Mouse (Mus musculus) stomach, postnatal 0 days (tissue): ENCODE measurements around the gene Stub1. TPM values are rescaled to one million over a fixed set of nuclear protein-coding genes. Genes with fewer than 3 reads are reported as not detected.

Source experiments
- ATAC-seq: fragments of 200-750 bp; cut with Nextera tagmentation; 2 replicates; pipeline ENCODE4 v1.8.0; 2017; ENCODE audit not compliant: low FRiP score, low TSS enrichment
- DNase-seq: peaks from one replicate; pipeline ENCODE4 v3.0.0-alpha.2; 2016; ENCODE audit warnings: low spot score
- H3K27ac ChIP-seq: fragments of 300-500 bp; sonication (generic); replicated peaks from 2 replicates; pipeline ENCODE4 v1.5.1; 2014; ENCODE audit warnings: mild to moderate bottlenecking, control low read depth
- H3K27me3 ChIP-seq: fragments of 300-500 bp; sonication (generic); 2 replicates; pipeline ENCODE4 v1.6.1; 2014; ENCODE audit warnings: low read length; ENCODE audit not compliant: control insufficient read depth, insufficient read depth
- H3K36me3 ChIP-seq: fragments of 300-500 bp; sonication (generic); 2 replicates; pipeline ENCODE4 v1.6.1; 2014; ENCODE audit warnings: low read length, mixed read lengths; ENCODE audit not compliant: control insufficient read depth, insufficient read depth
- H3K4me1 ChIP-seq: fragments of 300-500 bp; sonication (generic); replicated peaks from 2 replicates; pipeline ENCODE4 v1.6.1; 2014; ENCODE audit warnings: antibody characterized with exemption; ENCODE audit not compliant: control insufficient read depth, insufficient read depth
- H3K4me2 ChIP-seq: fragments of 300-500 bp; sonication (generic); replicated peaks from 2 replicates; pipeline ENCODE4 v1.6.1; 2014; ENCODE audit warnings: low read depth, mild to moderate bottlenecking, control low read depth, moderate library complexity
- H3K4me3 ChIP-seq: fragments of 300-500 bp; sonication (generic); 2 replicates; pipeline ENCODE4 v1.5.1; 2014; ENCODE audit warnings: low read depth, low read length, control low read depth
- H3K9ac ChIP-seq: fragments of 300-500 bp; sonication (generic); 2 replicates; pipeline ENCODE4 v1.6.1; 2014; ENCODE audit warnings: mild to moderate bottlenecking, low read length, control low read depth, mixed read lengths
- H3K9me3 ChIP-seq: fragments of 300-500 bp; sonication (generic); 2 replicates; pipeline ENCODE4 v1.6.1; 2016; ENCODE audit warnings: low read length; ENCODE audit not compliant: control insufficient read depth
- CTCF ChIP-seq: IDR thresholded peaks from 2 replicates; pipeline ENCODE4 v1.5.1; 2016; ENCODE audit warnings: antibody characterized with exemption, low read depth, mild to moderate bottlenecking, moderate library complexity
- EP300 ChIP-seq: optimal IDR thresholded peaks from 2 replicates; pipeline ENCODE3; 2016; ENCODE audit warnings: antibody characterized with exemption
- WGBS: fragments of 180-500 bp; shearing (Covaris S2); extraction: QIAGEN DNeasy Blood & Tissue Kit; methylation state at CpG from one replicate; pipeline ENCODE4 v1.1.7; 2014; 5-methylcytosine and 5-hydroxymethylcytosine counted together
- polyA plus RNA-seq: library from polyadenylated mRNA; unstranded; fragments of >200 nt; fragmentation: Nextera tagmentation; extraction: Ambion mirVana; gene quantifications from 2 replicates; pipeline ENCODE4 v1.2.1, GENCODE M21; 2015

The Stub1 gene
- polyA plus RNA-seq, 1 experiment from 2014 or later, result 215 TPM

GRCm38 (mm10) chr17:25867509-25867835 is 34.3 kb upstream of the Stub1 start:
- Histone ChIP-seq H3K36me3 (no peaks in the 10 kb centered on the region), H3K4me3 (peak overlapping the region; percentile 74), H3K4me2 (peak overlapping the region; percentile 100), H3K9ac (peak overlapping the region; percentile 76), H3K4me1 (peaks cover 8% of the 10 kb centered on the region; the same call in 1 of the 2 replicates), H3K27ac (peak overlapping the region; percentile 86), H3K27me3 (no peaks in the 10 kb centered on the region), H3K9me3 (no peaks in the 10 kb centered on the region)
- no peak for ATAC-seq
- DNase-seq, result no peak
- TF ChIP-seq EP300 (no peak), CTCF (no peak)
- 19% methylated on average over 7 of the region's 7 CpGs for WGBS

- H3K27ac ChIP-seq, result peak overlapping the region; percentile 73; the same call in 1 of the 2 replicates
- H3K9me3 ChIP-seq, result no peaks in the 10 kb centered on the region
- no peak overlapping the region for H3K4me2 ChIP-seq
- H3K9ac ChIP-seq, result no peak overlapping the region; the same call in 1 of the 2 replicates
- TF ChIP-seq EP300, result no peak
- no peak for TF ChIP-seq CTCF
- WGBS, result 88% methylated on average over 3 of the region's 3 CpGs
- peaks cover 10% of the 10 kb centered on the region; the same call in 1 of the 2 replicates for H3K4me1 ChIP-seq
- no peaks in the 10 kb centered on the region for H3K27me3 ChIP-seq
- DNase-seq, result peak; percentile 65
- peak; percentile 38; the same call in 1 of the 2 replicates for ATAC-seq
- no peaks in the 10 kb centered on the region for H3K36me3 ChIP-seq
- H3K4me3 ChIP-seq, result no peak overlapping the region
Observed at GRCm38 (mm10) chr17:25866172-25866571, 33.0 kb upstream of the Stub1 start.

- no peaks in the 10 kb centered on the region for H3K36me3 ChIP-seq
- no peak overlapping the region for H3K4me3 ChIP-seq
- ATAC-seq (peak; percentile 79), DNase-seq (peak; percentile 85)
- TF ChIP-seq EP300 (no peak), CTCF (no peak)
- peaks cover 15% of the 10 kb centered on the region for H3K4me1 ChIP-seq
- 69% methylated on average over 11 of the region's 11 CpGs for WGBS
- H3K9me3 ChIP-seq, result no peaks in the 10 kb centered on the region
- no peaks in the 10 kb centered on the region for H3K27me3 ChIP-seq
- H3K27ac ChIP-seq, result peak overlapping the region; percentile 73
- H3K9ac ChIP-seq, result peak overlapping the region; percentile 35; the same call in 1 of the 2 replicates
- H3K4me2 ChIP-seq, result peak overlapping the region; percentile 31; the same call in 1 of the 2 replicates
Observed at GRCm38 (mm10) chr17:25865288-25865687, 32.1 kb upstream of the Stub1 start.

- Histone ChIP-seq H3K4me3 (no peak overlapping the region), H3K4me1 (peaks cover 15% of the 10 kb centered on the region), H3K27me3 (no peaks in the 10 kb centered on the region), H3K27ac (no peak overlapping the region), H3K4me2 (no peak overlapping the region), H3K36me3 (no peaks in the 10 kb centered on the region), H3K9me3 (no peaks in the 10 kb centered on the region), H3K9ac (no peak overlapping the region)
- TF ChIP-seq EP300 (no peak), CTCF (no peak)
- no peak for DNase-seq
- no peak for ATAC-seq
- 89% methylated on average over 14 of the region's 14 CpGs for WGBS
Observed at GRCm38 (mm10) chr17:25864311-25864710, 31.1 kb upstream of the Stub1 start.

GRCm38 (mm10) chr17:25863681-25864080 is 30.5 kb upstream of the Stub1 start:
- TF ChIP-seq CTCF, result peak; percentile 25
- TF ChIP-seq EP300, result no peak
- no peak overlapping the region for H3K4me2 ChIP-seq
- H3K9ac ChIP-seq, result no peak overlapping the region
- no peak overlapping the region for H3K27ac ChIP-seq
- H3K4me3 ChIP-seq, result no peak overlapping the region
- WGBS, result 88% methylated on average over 6 of the region's 6 CpGs
- no peak for DNase-seq
- H3K9me3 ChIP-seq, result no peaks in the 10 kb centered on the region
- H3K36me3 ChIP-seq, result no peaks in the 10 kb centered on the region
- no peak for ATAC-seq
- peaks cover 12% of the 10 kb centered on the region for H3K4me1 ChIP-seq
- H3K27me3 ChIP-seq, result no peaks in the 10 kb centered on the region

- H3K27ac ChIP-seq, result peak overlapping the region; percentile 77
- peak overlapping the region; percentile 79 for H3K9ac ChIP-seq
- 14% methylated on average over 6 of the region's 6 CpGs for WGBS
- H3K27me3 ChIP-seq, result no peaks in the 10 kb centered on the region
- peak overlapping the region; percentile 91 for H3K4me2 ChIP-seq
- no peak for TF ChIP-seq EP300
- no peak for TF ChIP-seq CTCF
- H3K9me3 ChIP-seq, result no peaks in the 10 kb centered on the region
- peak overlapping the region; percentile 67 for H3K4me3 ChIP-seq
- no peak for ATAC-seq
- H3K36me3 ChIP-seq, result no peaks in the 10 kb centered on the region
- peaks cover 7% of the 10 kb centered on the region for H3K4me1 ChIP-seq
- no peak for DNase-seq
Observed at GRCm38 (mm10) chr17:25861704-25862612, 28.8 kb upstream of the Stub1 start.
